In genomic region chr11:22981543-22981950, GRCm38 (mm10) we compare ENCODE assay signal across 8 mouse cellular contexts. TPM values are rescaled to one million over a fixed set of nuclear protein-coding genes. Genes with fewer than 3 reads are reported as not detected.
DNase-seq lines count a peak whose midpoint lies in the region; ATAC-seq and TF ChIP-seq lines count a peak whose summit lies in the region.

No protein-coding gene starts in this region.

- H3K9ac ChIP-seq in embryonic facial prominence, embryonic 11.5 days (replicated peaks; ENCODE audit: low read length): peak overlapping the region; percentile 67
- peak overlapping the region; percentile 75 for H3K9ac ChIP-seq in hindbrain, embryonic 12.5 days

- intact Hi-C loops in gastrocnemius, postnatal 14 days (cut with DNase I; ENCODE audit: low total_unique reads): no loop called here

- H3K9me3 ChIP-seq in embryonic facial prominence, embryonic 11.5 days (replicated peaks; ENCODE audit: control insufficient read depth, low read length): no peaks in the 10 kb centered on the region
- no peaks in the 10 kb centered on the region for H3K9me3 ChIP-seq in hindbrain, embryonic 12.5 days (replicated peaks)
- no peaks in the 10 kb centered on the region for H3K9me3 ChIP-seq in megakaryocyte, embryonic 14.5 days

- TF ChIP-seq CTCF in lung, adult 2 months (IDR thresholded peaks at IDR 0.05; ENCODE audit: insufficient read depth, low read length): no peak

- ATAC-seq in embryonic facial prominence, embryonic 11.5 days (replicated peaks; ENCODE audit: insufficient number of reproducible peaks, low FRiP score, low TSS enrichment, low read depth): peak; percentile 53
- peak; percentile 38 for ATAC-seq in hindbrain, embryonic 12.5 days (ENCODE audit: low FRiP score)

- peaks cover 3% of the 10 kb centered on the region; the same call in 1 of the 2 replicates for H3K4me1 ChIP-seq in lung, adult 2 months (ENCODE audit: control insufficient read depth, insufficient read depth, low read length)
- no peaks in the 10 kb centered on the region for H3K4me1 ChIP-seq in embryonic facial prominence, embryonic 11.5 days (ENCODE audit: control insufficient read depth, insufficient read depth, low read length)
- H3K4me1 ChIP-seq in hindbrain, embryonic 12.5 days: peaks cover 15% of the 10 kb centered on the region
- peaks cover 57% of the 10 kb centered on the region for H3K4me1 ChIP-seq in megakaryocyte, embryonic 14.5 days

- H3K36me3 ChIP-seq in embryonic facial prominence, embryonic 11.5 days (replicated peaks; ENCODE audit: control insufficient read depth, insufficient read depth, low read depth, low read length): no peaks in the 10 kb centered on the region; the same call in 1 of the 2 replicates
- H3K36me3 ChIP-seq in hindbrain, embryonic 12.5 days: peaks cover 10% of the 10 kb centered on the region; the same call in 1 of the 2 replicates
- peaks cover 35% of the 10 kb centered on the region for H3K36me3 ChIP-seq in megakaryocyte, embryonic 14.5 days (replicated peaks; ENCODE audit: low read length)

- H3K27me3 ChIP-seq in embryonic facial prominence, embryonic 11.5 days (ENCODE audit: control insufficient read depth, insufficient read depth, low read length): no peaks in the 10 kb centered on the region
- no peaks in the 10 kb centered on the region for H3K27me3 ChIP-seq in hindbrain, embryonic 12.5 days
- H3K27me3 ChIP-seq in megakaryocyte, embryonic 14.5 days (replicated peaks): no peaks in the 10 kb centered on the region

- no peak for TF ChIP-seq POLR2A in lung, adult 2 months (IDR thresholded peaks at IDR 0.05; ENCODE audit: borderline replicate concordance, extremely low read depth, low read depth, low read length)

- DNase-seq in lung, adult 2 months: no peak
- no peak for DNase-seq in lung, adult 18-20 months
- no peak for DNase-seq in embryonic facial prominence, embryonic 11.5 days (ENCODE audit: low spot score)
- DNase-seq in layer of hippocampus, adult 11-12 months (ENCODE audit: low spot score): no peak
- no peak for DNase-seq in frontal cortex, adult 2 months (ENCODE audit: extremely low spot score in 1 of 2, low spot score in 1 of 2)
- DNase-seq in gastrocnemius, postnatal 14 days: no peak

- peak overlapping the region; percentile 45 for H3K4me2 ChIP-seq in embryonic facial prominence, embryonic 11.5 days (ENCODE audit: low read depth, low read length)
- H3K4me2 ChIP-seq in hindbrain, embryonic 12.5 days (replicated peaks): peak overlapping the region; percentile 84

- WGBS in lung, adult 2 months: 2% methylated on average over 12 of the region's 12 CpGs
- 5% methylated on average over 12 of the region's 12 CpGs for WGBS in embryonic facial prominence, embryonic 11.5 days
- WGBS in hindbrain, embryonic 12.5 days: 3% methylated on average over 12 of the region's 12 CpGs

- H3K27ac ChIP-seq in embryonic facial prominence, embryonic 11.5 days (replicated peaks; ENCODE audit: low read depth, low read length): peak overlapping the region; percentile 92
- H3K27ac ChIP-seq in hindbrain, embryonic 12.5 days: peak overlapping the region; percentile 93

- peak overlapping the region; percentile 93 for H3K4me3 ChIP-seq in lung, adult 2 months (replicated peaks; ENCODE audit: extremely low read depth, low read depth, low read length)
- H3K4me3 ChIP-seq in embryonic facial prominence, embryonic 11.5 days (ENCODE audit: low read depth, low read length): peak overlapping the region; percentile 62
- H3K4me3 ChIP-seq in hindbrain, embryonic 12.5 days: peak overlapping the region; percentile 64
- peak overlapping the region; percentile 97 for H3K4me3 ChIP-seq in megakaryocyte, embryonic 14.5 days (replicated peaks)

RNA-seq across cellular contexts. Expression of gene Gm28048, which starts 0.3 kb away (rescaled TPM):
- polyA plus RNA-seq in lung, adult 2 months (2012; rRNA removed): not detected in 2 replicates
- 9.5 and 9.8 TPM in 2 replicates for polyA plus RNA-seq in embryonic facial prominence, embryonic 11.5 days (2014; fragmentation: Nextera tagmentation; extraction: Ambion mirVana)
- polyA plus RNA-seq in hindbrain, embryonic 12.5 days (2016; fragmentation: Nextera tagmentation; extraction: Ambion mirVana): 5.7 TPM in 2 replicates
- not detected in 2 replicates for polyA plus RNA-seq in megakaryocyte, embryonic 14.5 days (2012; ENCODE audit: insufficient read depth, low replicate concordance)
- 3.8 and 6.4 TPM in 2 replicates for polyA plus RNA-seq in frontal cortex, adult 2 months (2012; rRNA removed)
- total RNA-seq in gastrocnemius, postnatal 14 days (2021): 1 to 10 TPM; 3.2 to 3.6 TPM

RNA-seq across cellular contexts. Expression of gene Commd1, which starts 0.6 kb away (rescaled TPM):
- polyA plus RNA-seq in lung, adult 2 months (2012; rRNA removed): 4.7 and 10.0 TPM in 2 replicates
- polyA plus RNA-seq in embryonic facial prominence, embryonic 11.5 days (2014; fragmentation: Nextera tagmentation; extraction: Ambion mirVana): 402 and 452 TPM in 2 replicates
- polyA plus RNA-seq in hindbrain, embryonic 12.5 days (2016; fragmentation: Nextera tagmentation; extraction: Ambion mirVana): 309 and 314 TPM in 2 replicates
- polyA plus RNA-seq in megakaryocyte, embryonic 14.5 days (2012; ENCODE audit: insufficient read depth, low replicate concordance): 30.3 and 45.3 TPM in 2 replicates
- polyA plus RNA-seq in frontal cortex, adult 2 months (2012; rRNA removed): 39.1 and 46.5 TPM in 2 replicates
- 100 to 1,000 TPM; 117 to 122 TPM for total RNA-seq in gastrocnemius, postnatal 14 days (2021)

RNA-seq across cellular contexts. Expression of gene Cct4, which starts 8.8 kb away (rescaled TPM):
- 123 and 181 TPM in 2 replicates for polyA plus RNA-seq in lung, adult 2 months (2012; rRNA removed)
- polyA plus RNA-seq in embryonic facial prominence, embryonic 11.5 days (2014; fragmentation: Nextera tagmentation; extraction: Ambion mirVana): 458 and 477 TPM in 2 replicates
- polyA plus RNA-seq in hindbrain, embryonic 12.5 days (2016; fragmentation: Nextera tagmentation; extraction: Ambion mirVana): 326 and 341 TPM in 2 replicates
- polyA plus RNA-seq in megakaryocyte, embryonic 14.5 days (2012; ENCODE audit: insufficient read depth, low replicate concordance): 218 and 273 TPM in 2 replicates
- 63.7 and 77.8 TPM in 2 replicates for polyA plus RNA-seq in frontal cortex, adult 2 months (2012; rRNA removed)
- 100 to 1,000 TPM in 1 of 2 experiments, 10 to 100 TPM in 1; 93.9 to 104 TPM for total RNA-seq in gastrocnemius, postnatal 14 days (2021)

RNA-seq across cellular contexts. Expression of gene Zrsr1, which starts 9.7 kb away (rescaled TPM):
- 10.2 and 11.5 TPM in 2 replicates for polyA plus RNA-seq in lung, adult 2 months (2012; rRNA removed)
- polyA plus RNA-seq in embryonic facial prominence, embryonic 11.5 days (2014; fragmentation: Nextera tagmentation; extraction: Ambion mirVana): 4.8 TPM in 2 replicates
- 5.2 and 7.5 TPM in 2 replicates for polyA plus RNA-seq in hindbrain, embryonic 12.5 days (2016; fragmentation: Nextera tagmentation; extraction: Ambion mirVana)
- polyA plus RNA-seq in megakaryocyte, embryonic 14.5 days (2012; ENCODE audit: insufficient read depth, low replicate concordance): 2.8 and 3.1 TPM in 2 replicates
- 59.0 and 60.0 TPM in 2 replicates for polyA plus RNA-seq in frontal cortex, adult 2 months (2012; rRNA removed)
- 10 to 100 TPM in 1 of 2 experiments, 1 to 10 TPM in 1; 8.8 to 10.5 TPM for total RNA-seq in gastrocnemius, postnatal 14 days (2021)

RNA-seq across cellular contexts. Expression of gene Fam161a, which starts 25.8 kb away (rescaled TPM):
- polyA plus RNA-seq in lung, adult 2 months (2012; rRNA removed): 3.2 and 6.3 TPM in 2 replicates
- polyA plus RNA-seq in embryonic facial prominence, embryonic 11.5 days (2014; fragmentation: Nextera tagmentation; extraction: Ambion mirVana): 2.5 and 4.1 TPM in 2 replicates
- 7.7 and 8.0 TPM in 2 replicates for polyA plus RNA-seq in hindbrain, embryonic 12.5 days (2016; fragmentation: Nextera tagmentation; extraction: Ambion mirVana)
- 0.39 TPM in 1 of 2 replicates, not detected in the other for polyA plus RNA-seq in megakaryocyte, embryonic 14.5 days (2012; ENCODE audit: insufficient read depth, low replicate concordance)
- polyA plus RNA-seq in frontal cortex, adult 2 months (2012; rRNA removed): 4.1 and 4.5 TPM in 2 replicates
- 1 to 10 TPM; 1.7 TPM for total RNA-seq in gastrocnemius, postnatal 14 days (2021)
